Mouse (Mus musculus) cerebellum, adult 9-10 months (tissue): ENCODE data around the gene Kcnf1.

ENCODE experiments used
- DNase-seq: peaks from one replicate; pipeline ENCODE4 v3.0.0; 2022

Gene Kcnf1

GRCm38 (mm10) chr12:17155781-17156180 lies 20.9 kb downstream of the Kcnf1 start:
- no peak for DNase-seq

- no peak for DNase-seq
Observed at GRCm38 (mm10) chr12:17152840-17153239, 23.8 kb downstream of the Kcnf1 start.

DNA sequence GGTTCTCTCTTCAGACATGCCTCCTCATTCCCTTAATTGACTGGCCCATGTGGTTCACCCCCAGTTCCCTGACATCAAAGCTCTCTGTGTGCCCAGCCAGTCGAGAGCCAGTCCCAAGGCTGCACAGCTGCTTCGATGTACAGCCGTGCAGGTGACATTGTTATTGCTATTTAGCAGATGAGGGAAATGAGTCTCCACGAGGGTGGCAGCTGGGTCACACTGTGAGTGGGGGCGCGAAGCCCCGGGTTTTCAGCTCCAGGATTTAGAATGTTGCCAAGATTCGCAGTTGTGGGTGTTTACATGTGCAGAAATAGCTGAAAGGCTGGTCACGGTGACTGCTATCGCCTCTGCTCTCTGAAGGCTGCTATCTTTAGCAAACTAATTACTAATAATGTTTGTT lies 27.8 kb downstream of the Kcnf1 start:
- no peak for DNase-seq

- no peak for DNase-seq
Observed at GRCm38 (mm10) chr12:17141791-17142190, 34.9 kb downstream of the Kcnf1 start.

- no peak for DNase-seq
Observed at GRCm38 (mm10) chr12:17140436-17140835, 36.3 kb downstream of the Kcnf1 start.

DNA sequence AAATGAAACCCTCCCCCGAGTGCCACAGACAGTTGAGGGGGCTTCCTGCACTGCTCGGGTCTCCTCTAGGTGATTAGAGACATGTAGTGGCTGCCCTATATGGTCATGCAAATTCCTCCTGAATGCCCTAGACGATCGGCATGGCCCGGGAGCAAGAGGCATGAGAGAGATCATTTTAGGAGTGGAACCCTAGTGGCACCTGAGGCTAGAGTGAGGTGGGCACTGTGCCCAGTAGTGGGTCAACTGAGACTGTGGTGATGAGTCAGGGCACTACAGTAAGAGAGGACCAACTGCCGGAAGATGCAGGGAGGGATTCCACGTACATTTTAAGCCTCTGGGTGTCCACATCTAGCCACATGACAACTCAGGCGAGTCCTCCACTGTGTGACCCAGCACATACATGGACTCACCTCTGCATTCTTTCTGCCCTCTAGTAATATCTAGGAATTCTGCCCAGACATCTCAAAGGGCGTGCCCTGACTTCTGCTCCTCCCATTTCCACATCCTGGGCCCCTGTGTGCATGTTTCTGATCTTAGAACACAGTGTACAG lies 42.1 kb downstream of the Kcnf1 start:
- no peak for DNase-seq

GRCm38 (mm10) chr12:17132243-17132642 lies 44.4 kb downstream of the Kcnf1 start:
- no peak for DNase-seq

- DNase-seq: no peak
Observed at GRCm38 (mm10) chr12:17131563-17131962, 45.1 kb downstream of the Kcnf1 start.

DNA sequence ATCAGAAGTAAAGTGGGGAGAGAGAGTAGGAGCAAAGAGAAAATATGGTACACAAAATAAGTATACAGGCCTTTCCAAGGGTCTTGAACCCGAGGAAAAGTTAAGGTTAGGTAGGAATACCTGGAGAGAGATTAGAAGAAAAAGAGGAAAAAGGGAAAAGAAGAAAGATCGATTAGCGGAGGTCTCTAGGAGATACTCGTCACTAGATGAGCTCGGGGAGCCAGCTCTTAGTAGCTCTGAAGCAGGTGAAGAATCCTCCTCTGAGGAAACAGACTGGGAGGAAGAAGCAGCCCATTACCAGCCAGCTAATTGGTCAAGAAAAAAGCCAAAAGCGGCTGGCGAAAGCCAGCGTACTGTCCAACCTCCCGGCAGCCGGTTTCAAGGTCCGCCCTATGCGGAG lies 53.8 kb downstream of the Kcnf1 start:
- peak; percentile 23 for DNase-seq
